Mouse (Mus musculus) adrenal gland, postnatal 10 days (tissue): ENCODE data around the gene Plekhd1. TPM values are rescaled to one million over a fixed set of nuclear protein-coding genes. Genes with fewer than 3 reads are reported as not detected.

Experiments
- DNase-seq: peaks from one replicate; pipeline ENCODE4 v3.0.0; 2021; ENCODE audit warnings: mixed read lengths
- total RNA-seq, 2 experiments: library from RNA; stranded (reverse); gene quantifications; 2 replicates each; pipeline ENCODE4 v1.2.3; 2021

The Plekhd1 gene
- total RNA-seq, 2 experiments from 2014 or later: 0.21 TPM; not detected in 1

- no peak for DNase-seq
These were observed 6.7 kb downstream of the Plekhd1 start for GRCm38 (mm10) chr12:80699144-80699531.

- DNase-seq: no peak
These were observed 8.9 kb downstream of the Plekhd1 start for GRCm38 (mm10) chr12:80701332-80701731.

- DNase-seq: no peak
These were observed 14.0 kb downstream of the Plekhd1 start for GRCm38 (mm10) chr12:80706208-80706914.

GRCm38 (mm10) chr12:80706915-80707604, 14.7 kb downstream of the Plekhd1 start:
- DNase-seq: no peak

GRCm38 (mm10) chr12:80715915-80716314, 23.5 kb downstream of the Plekhd1 start:
- no peak for DNase-seq

- DNase-seq: no peak
These were observed 26.8 kb downstream of the Plekhd1 start for GRCm38 (mm10) chr12:80719141-80719540.

- no peak for DNase-seq
These were observed 28.1 kb downstream of the Plekhd1 start for GRCm38 (mm10) chr12:80720507-80720906.

GRCm38 (mm10) chr12:80721458-80721857, 29.1 kb downstream of the Plekhd1 start:
- peak; percentile 16 for DNase-seq

GRCm38 (mm10) chr12:80724853-80725559, 32.6 kb downstream of the Plekhd1 start:
- DNase-seq: peak; percentile 91

- no peak for DNase-seq
These were observed 35.8 kb downstream of the Plekhd1 start for GRCm38 (mm10) chr12:80728207-80728606.

- no peak for DNase-seq
These were observed 36.4 kb downstream of the Plekhd1 start for GRCm38 (mm10) chr12:80728814-80729213.

- no peak for DNase-seq
These were observed 37.6 kb downstream of the Plekhd1 start for GRCm38 (mm10) chr12:80729758-80730530.

- DNase-seq: peak; percentile 60
These were observed 38.2 kb downstream of the Plekhd1 start for GRCm38 (mm10) chr12:80730567-80730966.

- DNase-seq: no peak
These were observed 42.4 kb downstream of the Plekhd1 start for GRCm38 (mm10) chr12:80734526-80735470.

GRCm38 (mm10) chr12:80736464-80737282, 44.3 kb downstream of the Plekhd1 start:
- no peak for DNase-seq

- DNase-seq: no peak
These were observed 44.9 kb downstream of the Plekhd1 start for GRCm38 (mm10) chr12:80737283-80737600.

GRCm38 (mm10) chr12:80739482-80739881, 47.1 kb downstream of the Plekhd1 start:
- peak; percentile 50 for DNase-seq

- DNase-seq: no peak
These were observed 52.2 kb downstream of the Plekhd1 start for GRCm38 (mm10) chr12:80744614-80745013.

- DNase-seq: no peak
These were observed 53.8 kb downstream of the Plekhd1 start for GRCm38 (mm10) chr12:80746031-80746813.

GRCm38 (mm10) chr12:80751556-80751955, 59.2 kb downstream of the Plekhd1 start:
- DNase-seq: no peak
